Mouse (Mus musculus): Measurements from ENCODE around the gene Gm11541.
"Not testable (repeated sequence)": the region's sequence is repeated elsewhere in the genome, so short reads cannot be mapped to it uniquely, and the experiment has no call there.

Gene Gm11541

DNA sequence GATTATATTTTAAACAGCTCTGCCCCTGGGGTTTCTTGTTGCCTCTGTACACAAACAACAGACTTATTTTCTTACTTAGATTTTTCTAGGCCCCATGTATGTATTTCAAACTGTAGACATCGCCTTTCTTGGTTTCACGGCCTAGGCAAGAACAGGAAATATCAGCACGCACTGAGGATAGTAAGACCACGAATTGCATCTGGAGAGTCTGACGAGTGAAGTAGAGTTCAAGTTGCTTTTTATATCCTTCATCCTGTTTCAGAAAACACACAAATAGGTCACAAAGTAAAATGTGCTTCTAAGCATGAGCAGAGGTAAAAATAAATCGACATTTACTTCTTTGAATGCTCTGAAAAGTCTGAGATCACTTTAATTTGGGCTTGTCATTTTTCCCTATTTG, 8.8 kb downstream of the Gm11541 start:
- no peak for DNase-seq

DNA sequence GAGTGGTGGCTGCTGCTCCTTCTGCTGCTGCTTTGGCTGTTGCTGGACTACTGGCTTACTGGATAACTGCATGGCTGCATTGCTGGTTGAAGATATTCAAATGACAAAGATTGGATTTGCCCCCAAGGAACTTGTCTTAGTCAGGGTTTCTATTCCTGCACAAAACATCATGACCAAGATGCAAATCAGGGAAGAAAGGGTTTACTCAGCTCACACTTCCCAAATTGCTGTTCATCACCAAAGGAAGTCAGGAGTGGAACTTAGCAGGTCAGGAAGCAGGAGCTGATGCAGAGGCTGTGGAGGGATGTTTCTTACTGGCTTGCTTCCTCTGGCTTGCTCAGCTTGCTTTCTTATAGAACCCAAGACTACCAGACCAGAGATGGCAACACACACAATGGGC, 11.8 kb downstream of the Gm11541 start:
- DNase-seq: not testable (repeated sequence)

DNA sequence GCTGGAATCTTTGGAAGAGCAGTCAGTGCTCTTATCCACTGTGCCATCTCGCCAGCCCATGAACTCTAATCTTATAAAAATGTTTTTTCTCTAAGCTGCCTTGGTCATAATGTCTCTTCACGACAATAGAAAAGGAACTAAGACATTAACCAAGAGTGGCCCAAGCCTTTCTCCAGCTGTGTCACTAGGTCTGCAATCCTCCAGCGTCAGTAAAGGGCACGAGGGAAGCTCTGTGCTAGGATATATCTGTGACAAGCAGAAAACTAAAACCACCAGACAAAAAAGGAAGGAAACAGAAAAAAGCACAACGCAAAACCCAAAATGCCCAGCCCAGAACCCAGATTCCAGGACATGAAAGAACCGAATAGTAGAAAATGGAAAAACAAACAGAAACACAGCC, 17.1 kb downstream of the Gm11541 start:
- DNase-seq: no peak

DNA sequence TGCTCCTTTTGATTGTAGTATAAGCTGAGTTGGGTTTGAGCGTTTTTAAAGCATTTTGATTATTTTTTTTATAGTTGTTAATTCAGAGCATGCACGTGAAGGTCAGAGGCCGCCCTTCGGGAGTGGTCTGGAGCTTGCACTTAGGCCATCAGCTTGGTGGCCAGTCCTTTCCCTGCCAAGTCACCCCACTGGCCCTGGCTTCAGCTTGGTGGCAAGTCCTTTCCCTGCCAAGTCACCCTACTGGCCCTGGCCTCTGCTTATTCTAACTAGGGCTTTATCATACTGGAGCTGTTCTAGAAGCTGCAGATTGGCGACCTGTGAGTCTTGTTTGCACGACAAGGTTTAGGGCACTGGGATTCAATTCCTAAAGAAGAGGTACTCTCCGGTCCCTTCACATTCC, 21.9 kb downstream of the Gm11541 start:
- no peak for DNase-seq

- no peak for DNase-seq
Observed at GRCm38 (mm10) chr11:94681640-94682039, 22.7 kb downstream of the Gm11541 start.

DNA sequence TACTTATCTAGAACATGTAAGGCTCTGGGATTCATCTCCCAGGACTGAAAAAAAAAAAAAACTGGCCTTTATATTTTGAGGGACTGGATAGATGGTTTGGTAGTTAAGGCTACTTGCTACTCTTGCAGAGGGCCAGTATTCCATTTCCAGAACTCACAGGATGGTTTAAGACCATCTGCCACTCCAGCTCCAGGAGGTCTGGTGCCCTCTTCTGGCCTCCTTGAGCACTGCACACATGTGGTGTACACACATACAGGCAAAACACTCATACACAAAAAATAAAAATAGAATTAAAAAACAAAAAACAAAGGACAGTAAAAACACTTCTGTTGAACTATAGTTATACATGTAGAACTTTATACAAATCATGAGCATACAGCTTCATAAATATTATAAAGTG, 23.7 kb downstream of the Gm11541 start:
- DNase-seq: no peak

DNA sequence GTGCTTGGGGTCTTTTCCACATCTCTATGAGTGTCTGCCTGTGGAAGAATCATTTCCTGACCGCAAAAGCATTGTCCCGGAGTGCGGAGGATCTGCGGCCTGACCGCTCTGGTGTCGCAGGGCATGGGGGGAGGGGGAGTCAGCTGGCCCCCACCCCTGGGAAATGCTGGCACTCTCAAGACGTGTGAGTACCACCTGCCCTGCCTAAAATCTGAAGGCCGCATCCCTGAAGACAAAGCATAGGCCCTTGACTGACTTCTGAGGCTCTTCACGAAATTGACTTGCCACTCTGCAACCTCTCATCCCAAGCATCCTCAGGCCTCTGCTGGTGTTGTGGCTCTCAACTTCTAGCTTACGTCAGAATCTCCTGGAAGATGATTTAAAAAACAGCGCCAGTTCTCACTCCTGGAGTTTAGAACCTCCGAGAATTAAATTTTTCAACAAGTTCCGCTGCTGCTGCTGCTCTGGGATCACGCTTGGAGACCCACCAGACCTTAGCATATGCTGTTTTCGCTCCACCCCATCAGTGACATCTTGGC, 26.6 kb downstream of the Gm11541 start:
- no peak for DNase-seq

DNA sequence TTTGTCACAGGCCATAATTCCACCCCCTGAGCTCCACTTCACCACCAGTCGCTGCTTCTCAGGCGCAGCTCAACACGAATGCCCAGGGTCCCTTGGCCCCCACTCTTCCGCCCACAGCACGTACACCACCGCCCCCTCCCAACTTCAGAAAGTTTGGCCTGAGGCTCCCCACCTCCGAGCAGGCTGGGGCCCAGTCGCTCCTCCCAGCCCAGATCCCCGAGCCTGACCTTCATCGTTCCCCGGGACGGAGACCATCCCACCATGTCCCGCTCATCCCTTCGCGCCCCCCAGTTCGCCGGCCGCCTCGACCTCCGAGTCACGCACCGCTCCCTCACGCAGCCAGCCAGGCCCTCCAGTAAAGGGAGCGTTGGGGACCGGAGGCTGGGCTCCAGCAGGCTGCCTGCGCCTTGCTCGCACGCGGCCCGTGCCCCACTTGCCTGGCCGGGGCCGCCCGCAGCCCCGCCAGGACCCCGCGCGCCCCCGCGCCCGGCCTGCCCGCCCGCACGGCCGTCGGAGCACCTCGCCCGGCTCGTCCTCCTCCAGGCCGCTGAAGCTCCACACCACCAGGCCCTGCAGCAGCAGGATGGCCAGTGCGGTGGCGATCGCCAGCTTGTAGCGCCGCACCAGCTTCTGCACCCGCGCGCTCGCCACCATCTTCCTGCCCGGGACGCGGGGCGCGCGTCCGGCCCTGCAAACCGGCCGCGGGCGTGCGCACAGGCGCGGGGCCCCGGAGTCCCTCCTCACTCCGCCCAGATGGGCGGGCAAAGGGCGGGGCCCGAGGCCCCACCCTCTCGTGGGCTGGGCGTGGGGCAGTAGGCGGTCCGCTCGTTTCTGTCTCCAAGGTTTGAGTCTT, 27.3 kb downstream of the Gm11541 start, which contains the start of gene Xylt2:
Xylt2 (minus strand) TSS at position 762 of the 853 bp plus-strand sequence.
- DNase-seq: peak; percentile 90 to 92

DNA sequence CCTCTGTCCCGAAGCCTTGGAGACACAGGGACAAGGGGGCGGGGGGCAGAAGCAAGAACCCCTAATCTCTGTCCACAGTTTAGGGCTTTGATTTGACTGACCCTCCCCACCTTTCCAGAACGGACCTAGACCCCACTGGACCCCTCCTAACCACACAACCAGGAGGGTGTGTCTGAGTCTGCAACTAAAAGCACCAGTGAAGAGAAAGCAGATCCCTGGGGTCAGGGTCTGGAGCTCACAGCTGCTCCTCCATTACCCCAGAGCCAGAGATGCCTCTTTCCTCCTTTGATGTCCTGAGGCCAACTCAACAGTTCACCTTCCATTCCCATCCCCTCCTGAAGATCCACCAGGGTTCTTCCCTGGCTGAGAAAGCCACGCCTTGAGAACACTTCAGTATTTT, 28.0 kb downstream of the Gm11541 start:
- no peak for DNase-seq

GRCm38 (mm10) chr11:94675446-94675845, 28.9 kb downstream of the Gm11541 start:
- no peak for DNase-seq

GRCm38 (mm10) chr11:94674984-94675383, 29.3 kb downstream of the Gm11541 start:
- DNase-seq: no peak

DNA sequence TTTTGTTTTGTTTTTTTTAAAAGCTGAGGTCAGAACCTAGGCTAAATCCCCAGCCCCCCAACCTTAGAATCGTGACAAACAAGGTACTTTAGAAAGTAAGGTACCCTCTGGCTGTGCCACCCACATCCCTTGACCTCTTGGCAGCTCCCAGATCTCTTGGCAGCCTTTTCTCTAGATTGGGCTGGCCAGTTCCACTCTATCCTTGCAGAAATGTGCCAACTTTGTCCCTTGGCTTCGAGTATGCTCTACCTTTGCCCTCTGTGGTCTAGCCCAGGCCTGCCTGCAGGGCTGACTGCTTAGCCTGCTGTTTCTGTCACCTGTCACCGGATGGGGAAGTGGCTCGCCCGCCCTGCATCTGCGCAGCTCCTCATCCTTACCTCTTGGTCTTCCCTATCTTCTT, 39.0 kb downstream of the Gm11541 start:
- DNase-seq: no peak

GRCm38 (mm10) chr11:94661344-94661743, 43.0 kb downstream of the Gm11541 start:
- no peak for DNase-seq

DNA sequence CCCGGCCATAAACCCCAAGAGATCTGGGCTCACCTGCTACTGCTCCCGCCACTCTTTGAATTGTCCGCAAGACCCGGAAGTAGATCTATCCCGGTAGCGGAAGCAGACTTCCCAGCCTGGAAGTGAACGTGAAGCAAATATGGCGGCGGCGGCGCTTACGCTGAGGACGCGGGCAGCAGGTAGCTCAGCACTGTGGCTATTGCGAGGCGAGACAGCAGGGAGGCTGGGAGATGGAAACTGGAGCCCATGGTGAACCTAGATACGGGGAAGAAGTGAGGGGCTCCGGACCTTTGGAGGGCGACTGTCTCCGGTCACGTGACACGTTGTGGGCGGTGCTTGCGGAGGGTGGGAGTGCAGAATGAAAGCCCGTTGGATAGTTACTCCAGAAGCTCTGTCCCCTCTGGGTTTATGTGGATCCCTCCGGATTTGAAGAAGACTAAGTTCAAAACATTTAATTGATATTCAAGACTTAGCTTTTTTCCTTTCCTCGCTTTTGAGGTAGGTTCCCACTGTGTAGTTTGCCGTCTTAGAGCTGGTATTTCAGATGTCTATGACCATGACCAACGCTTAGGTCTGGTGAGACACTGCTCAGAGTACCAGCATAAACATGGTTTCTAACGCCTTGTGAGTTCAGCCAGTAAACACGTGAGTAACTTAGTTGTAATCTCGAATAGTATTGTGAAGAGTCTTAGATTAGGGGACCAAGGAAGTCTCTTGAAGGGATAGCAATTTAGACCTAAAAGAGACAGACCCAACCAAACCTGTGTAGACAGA, 50.4 kb downstream of the Gm11541 start, which contains the start of the genes Mrpl27 and Eme1:
Mrpl27 (plus strand) TSS at position 105 of the 774 bp plus-strand sequence.
Eme1 (minus strand) TSS at position 302 of the 774 bp plus-strand sequence.
- peak; percentile 84 to 87 for DNase-seq

- no peak for DNase-seq
Observed at GRCm38 (mm10) chr11:94652973-94653372, 51.3 kb downstream of the Gm11541 start.

DNA sequence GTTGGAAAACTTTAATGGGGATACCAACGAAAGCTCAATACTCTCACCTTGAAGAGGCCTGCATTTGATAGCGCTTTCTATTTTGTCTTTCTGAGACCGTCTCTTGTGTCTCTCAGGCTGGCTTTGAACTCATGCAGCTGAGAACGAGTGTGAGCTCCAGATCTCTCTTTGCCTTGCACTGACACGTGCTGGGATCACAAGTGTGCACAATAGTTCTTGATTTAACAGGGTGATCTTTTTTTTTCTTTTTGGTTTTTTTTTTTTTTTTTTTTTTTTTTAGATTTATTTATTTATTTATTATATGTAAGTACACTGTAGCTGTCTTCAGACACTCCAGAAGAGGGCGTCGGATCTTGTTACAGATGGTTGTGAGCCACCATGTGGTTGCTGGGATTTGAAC, 53.1 kb downstream of the Gm11541 start:
- DNase-seq: not testable (repeated sequence)

- no peak for DNase-seq
Observed at GRCm38 (mm10) chr11:94646457-94646856, 57.8 kb downstream of the Gm11541 start.
